Mouse (Mus musculus): Measurements from ENCODE around the gene Gm21860. TPM values are rescaled to one million over a fixed set of nuclear protein-coding genes. Genes with fewer than 3 reads are reported as not detected.
"Not testable (repeated sequence)": the region's sequence is repeated elsewhere in the genome, so short reads cannot be mapped to it uniquely, and the experiment has no call there.

Gm21860 gene
- polyA plus RNA-seq, 1 experiment from 2014 or later, result not detected

- DNase-seq (ENCODE audit: low spot score); H3K4me1 ChIP-seq (replicated peaks; ENCODE audit: insufficient read depth, low read length); H3K27ac ChIP-seq; H3K4me3 ChIP-seq (replicated peaks; ENCODE audit: low read depth, low read length); H3K9ac ChIP-seq (ENCODE audit: low read depth, low read length); H3K27me3 ChIP-seq (ENCODE audit: insufficient read depth, low read length); ATAC-seq (replicated peaks; ENCODE audit: low FRiP score, low read depth); H3K4me2 ChIP-seq (ENCODE audit: low read length): not testable (repeated sequence)
- H3K9me3 ChIP-seq (replicated peaks; ENCODE audit: low read length), result peaks cover 13% of the 10 kb centered on the region
- WGBS, result 72% methylated on average over 6 of the region's 8 CpGs
- H3K36me3 ChIP-seq (ENCODE audit: insufficient read depth, low read length), result peaks cover 19% of the 10 kb centered on the region
Measured at GRCm38 (mm10) chrY:90734334-90734696, 20.3 kb downstream of the Gm21860 start.

- H3K4me2 ChIP-seq (ENCODE audit: low read length); ATAC-seq (replicated peaks; ENCODE audit: low FRiP score, low read depth); DNase-seq (ENCODE audit: low spot score); H3K9ac ChIP-seq (ENCODE audit: low read depth, low read length); H3K4me1 ChIP-seq (replicated peaks; ENCODE audit: insufficient read depth, low read length); H3K4me3 ChIP-seq (replicated peaks; ENCODE audit: low read depth, low read length); H3K9me3 ChIP-seq (replicated peaks; ENCODE audit: low read length); H3K27ac ChIP-seq; H3K27me3 ChIP-seq (ENCODE audit: insufficient read depth, low read length): not testable (repeated sequence)
- 89% methylated on average over 6 of the region's 9 CpGs for WGBS
- H3K36me3 ChIP-seq (ENCODE audit: insufficient read depth, low read length), result peaks cover 14% of the 10 kb centered on the region
Measured at GRCm38 (mm10) chrY:90733656-90734333, 20.8 kb downstream of the Gm21860 start.

- peak; percentile 94 for DNase-seq (ENCODE audit: low spot score)
- not testable (repeated sequence) for H3K4me3 ChIP-seq (replicated peaks; ENCODE audit: low read depth, low read length); H3K9ac ChIP-seq (ENCODE audit: low read depth, low read length); ATAC-seq (replicated peaks; ENCODE audit: low FRiP score, low read depth); H3K4me1 ChIP-seq (replicated peaks; ENCODE audit: insufficient read depth, low read length); H3K9me3 ChIP-seq (replicated peaks; ENCODE audit: low read length); H3K27ac ChIP-seq; H3K4me2 ChIP-seq (ENCODE audit: low read length); H3K27me3 ChIP-seq (ENCODE audit: insufficient read depth, low read length); H3K36me3 ChIP-seq (ENCODE audit: insufficient read depth, low read length)
- WGBS, result 50% methylated on average over 10 of the region's 10 CpGs
Measured at GRCm38 (mm10) chrY:90732101-90732542, 22.5 kb downstream of the Gm21860 start.

- H3K9ac ChIP-seq (ENCODE audit: low read depth, low read length); H3K27me3 ChIP-seq (ENCODE audit: insufficient read depth, low read length); ATAC-seq (replicated peaks; ENCODE audit: low FRiP score, low read depth); H3K4me1 ChIP-seq (replicated peaks; ENCODE audit: insufficient read depth, low read length); H3K4me3 ChIP-seq (replicated peaks; ENCODE audit: low read depth, low read length); H3K27ac ChIP-seq; H3K4me2 ChIP-seq (ENCODE audit: low read length); H3K36me3 ChIP-seq (ENCODE audit: insufficient read depth, low read length); H3K9me3 ChIP-seq (replicated peaks; ENCODE audit: low read length); DNase-seq (ENCODE audit: low spot score): not testable (repeated sequence)
- WGBS, result 63% methylated on average over 1 of the region's 1 CpGs
Measured at GRCm38 (mm10) chrY:90731593-90731955, 23.0 kb downstream of the Gm21860 start.

- not testable (repeated sequence) for H3K4me1 ChIP-seq (replicated peaks; ENCODE audit: insufficient read depth, low read length); DNase-seq (ENCODE audit: low spot score); H3K36me3 ChIP-seq (ENCODE audit: insufficient read depth, low read length); H3K4me3 ChIP-seq (replicated peaks; ENCODE audit: low read depth, low read length); H3K9me3 ChIP-seq (replicated peaks; ENCODE audit: low read length); H3K27ac ChIP-seq; H3K4me2 ChIP-seq (ENCODE audit: low read length); H3K9ac ChIP-seq (ENCODE audit: low read depth, low read length); H3K27me3 ChIP-seq (ENCODE audit: insufficient read depth, low read length)
- peak; percentile 74 for ATAC-seq (replicated peaks; ENCODE audit: low FRiP score, low read depth)
- WGBS, result 78% methylated on average over 11 of the region's 20 CpGs
Measured at GRCm38 (mm10) chrY:90730908-90731592, 23.6 kb downstream of the Gm21860 start.

- H3K4me2 ChIP-seq (ENCODE audit: low read length); H3K27ac ChIP-seq; H3K27me3 ChIP-seq (ENCODE audit: insufficient read depth, low read length); H3K9ac ChIP-seq (ENCODE audit: low read depth, low read length); H3K36me3 ChIP-seq (ENCODE audit: insufficient read depth, low read length); H3K4me3 ChIP-seq (replicated peaks; ENCODE audit: low read depth, low read length); H3K9me3 ChIP-seq (replicated peaks; ENCODE audit: low read length); ATAC-seq (replicated peaks; ENCODE audit: low FRiP score, low read depth); DNase-seq (ENCODE audit: low spot score); H3K4me1 ChIP-seq (replicated peaks; ENCODE audit: insufficient read depth, low read length): not testable (repeated sequence)
- WGBS, result 52% methylated on average over 6 of the region's 12 CpGs
Measured at GRCm38 (mm10) chrY:90729816-90730303, 24.8 kb downstream of the Gm21860 start.

GRCm38 (mm10) chrY:90728905-90729256 lies 25.7 kb downstream of the Gm21860 start:
- 0 out of 2 replicates have a peak, but pooled peaks have one; percentile 36 for ATAC-seq (replicated peaks; ENCODE audit: low FRiP score, low read depth)
- H3K36me3 ChIP-seq (ENCODE audit: insufficient read depth, low read length); H3K9ac ChIP-seq (ENCODE audit: low read depth, low read length); H3K4me3 ChIP-seq (replicated peaks; ENCODE audit: low read depth, low read length); H3K27ac ChIP-seq; H3K27me3 ChIP-seq (ENCODE audit: insufficient read depth, low read length); H3K4me1 ChIP-seq (replicated peaks; ENCODE audit: insufficient read depth, low read length); DNase-seq (ENCODE audit: low spot score); H3K9me3 ChIP-seq (replicated peaks; ENCODE audit: low read length); H3K4me2 ChIP-seq (ENCODE audit: low read length): not testable (repeated sequence)
- 64% methylated on average over 13 of the region's 17 CpGs for WGBS

GRCm38 (mm10) chrY:90728251-90728904 lies 26.2 kb downstream of the Gm21860 start:
- not testable (repeated sequence) for H3K9me3 ChIP-seq (replicated peaks; ENCODE audit: low read length); DNase-seq (ENCODE audit: low spot score); H3K27me3 ChIP-seq (ENCODE audit: insufficient read depth, low read length); H3K4me1 ChIP-seq (replicated peaks; ENCODE audit: insufficient read depth, low read length); H3K36me3 ChIP-seq (ENCODE audit: insufficient read depth, low read length); H3K4me2 ChIP-seq (ENCODE audit: low read length); ATAC-seq (replicated peaks; ENCODE audit: low FRiP score, low read depth); H3K4me3 ChIP-seq (replicated peaks; ENCODE audit: low read depth, low read length); H3K9ac ChIP-seq (ENCODE audit: low read depth, low read length); H3K27ac ChIP-seq
- 71% methylated on average over 9 of the region's 13 CpGs for WGBS

GRCm38 (mm10) chrY:90727121-90727908 lies 27.3 kb downstream of the Gm21860 start:
- H3K27me3 ChIP-seq (ENCODE audit: insufficient read depth, low read length); H3K9ac ChIP-seq (ENCODE audit: low read depth, low read length); ATAC-seq (replicated peaks; ENCODE audit: low FRiP score, low read depth); H3K27ac ChIP-seq; H3K4me2 ChIP-seq (ENCODE audit: low read length); H3K4me3 ChIP-seq (replicated peaks; ENCODE audit: low read depth, low read length); H3K4me1 ChIP-seq (replicated peaks; ENCODE audit: insufficient read depth, low read length); H3K9me3 ChIP-seq (replicated peaks; ENCODE audit: low read length); H3K36me3 ChIP-seq (ENCODE audit: insufficient read depth, low read length): not testable (repeated sequence)
- 70% methylated on average over 9 of the region's 13 CpGs for WGBS
- peak; percentile 40 for DNase-seq (ENCODE audit: low spot score)
